ENCODE assay signal across 9 mouse cellular contexts in the genomic region with DNA sequence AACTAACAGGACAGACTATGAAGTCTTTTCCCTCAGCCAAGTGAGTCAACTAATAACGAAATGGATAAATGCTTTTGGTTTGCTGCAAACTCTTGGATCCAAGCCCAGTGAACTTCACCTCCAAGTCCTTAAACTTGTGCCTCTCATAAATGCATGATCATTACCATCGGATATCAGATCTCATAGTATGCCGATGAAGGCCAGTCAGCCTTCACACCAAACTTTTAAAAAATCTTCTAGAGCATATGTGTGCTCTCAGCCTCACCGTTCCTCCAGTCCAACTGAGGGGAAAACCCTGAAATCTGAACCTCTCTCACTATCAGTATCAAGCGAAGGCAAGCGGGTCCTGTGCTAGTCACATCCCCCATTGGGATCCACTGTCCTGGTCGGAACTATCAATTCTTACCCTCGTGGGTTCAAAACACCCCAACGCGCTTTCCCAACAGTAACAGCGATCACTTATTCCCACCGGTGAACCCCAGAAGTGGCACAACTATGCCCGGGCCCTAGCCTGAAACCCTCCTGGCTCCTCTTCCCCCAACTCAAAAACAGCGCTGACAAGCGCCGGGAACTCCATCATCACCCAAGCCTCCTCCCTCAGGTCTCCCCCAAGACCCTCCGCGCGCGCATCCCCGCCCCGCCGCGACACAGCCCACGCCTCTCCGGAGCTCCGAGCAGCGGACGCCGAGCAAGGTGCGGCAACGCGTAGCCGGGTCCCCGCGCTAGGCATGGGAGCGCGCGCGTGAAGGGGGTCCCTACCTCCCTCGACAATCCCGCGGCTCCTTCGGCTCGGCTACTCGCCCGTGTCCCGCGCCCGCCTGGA. TPM values are rescaled to one million over a fixed set of nuclear protein-coding genes. Genes with fewer than 3 reads are reported as not detected.
DNase-seq lines count a peak whose midpoint lies in the region; ATAC-seq and TF ChIP-seq lines count a peak whose summit lies in the region.
"Had no signal": no experiment of that assay in that cellular context is flagged by ENCODE, and none has a peak within 500 bp of the region (broad histone marks: within the 10 kb centered on the region; RNA-seq: fewer than 3 reads in every experiment).

No protein-coding gene starts in this region.

- no peaks in the 10 kb centered on the region for H3K27me3 ChIP-seq in embryonic facial prominence, embryonic 14.5 days (replicated peaks; ENCODE audit: control insufficient read depth, insufficient read depth, low read length)
- H3K27me3 ChIP-seq in hindbrain, embryonic 15.5 days: no peaks in the 10 kb centered on the region
- H3K27me3 ChIP-seq in liver, embryonic 15.5 days: no peaks in the 10 kb centered on the region
- H3K27me3 ChIP-seq in neural tube, embryonic 15.5 days (replicated peaks): no peaks in the 10 kb centered on the region

- peak overlapping the region; percentile 86 for H3K4me2 ChIP-seq in embryonic facial prominence, embryonic 14.5 days (ENCODE audit: low read depth, low read length)
- peak overlapping the region; percentile 66 for H3K4me2 ChIP-seq in hindbrain, embryonic 15.5 days
- H3K4me2 ChIP-seq in liver, embryonic 15.5 days: peak overlapping the region; percentile 86
- H3K4me2 ChIP-seq in neural tube, embryonic 15.5 days: peak overlapping the region; percentile 64

- intact Hi-C loops in left cerebral cortex, adult 2 months (cut with DNase I): no loop called here
- intact Hi-C loops in left cerebral cortex, postnatal 14 days (cut with DNase I): no loop called here

- H3K36me3 ChIP-seq in embryonic facial prominence, embryonic 14.5 days (ENCODE audit: control insufficient read depth, insufficient read depth, low read length): no peaks in the 10 kb centered on the region
- H3K36me3 ChIP-seq in hindbrain, embryonic 15.5 days: no peaks in the 10 kb centered on the region
- no peaks in the 10 kb centered on the region for H3K36me3 ChIP-seq in liver, embryonic 15.5 days (replicated peaks)
- H3K36me3 ChIP-seq in neural tube, embryonic 15.5 days: no peaks in the 10 kb centered on the region

- H3K9me3 ChIP-seq in embryonic facial prominence, embryonic 14.5 days (ENCODE audit: control insufficient read depth, low read length): no peaks in the 10 kb centered on the region
- no peaks in the 10 kb centered on the region for H3K9me3 ChIP-seq in hindbrain, embryonic 15.5 days
- no peaks in the 10 kb centered on the region for H3K9me3 ChIP-seq in liver, embryonic 15.5 days (replicated peaks)
- no peaks in the 10 kb centered on the region for H3K9me3 ChIP-seq in neural tube, embryonic 15.5 days (replicated peaks)

- peak overlapping the region; percentile 79 for H3K9ac ChIP-seq in embryonic facial prominence, embryonic 14.5 days (ENCODE audit: low read depth, low read length)
- peak overlapping the region; percentile 77 for H3K9ac ChIP-seq in hindbrain, embryonic 15.5 days
- H3K9ac ChIP-seq in liver, embryonic 15.5 days: peak overlapping the region; percentile 89
- peak overlapping the region; percentile 89 for H3K9ac ChIP-seq in neural tube, embryonic 15.5 days (replicated peaks)

- TF ChIP-seq CTCF in left cerebral cortex, adult 2 months (IDR thresholded peaks at IDR 0.05): no peak

- H3K4me1 ChIP-seq in embryonic facial prominence, embryonic 14.5 days (ENCODE audit: control insufficient read depth, insufficient read depth, low read length): peaks cover 7% of the 10 kb centered on the region
- H3K4me1 ChIP-seq in hindbrain, embryonic 15.5 days (replicated peaks): peaks cover 24% of the 10 kb centered on the region
- peaks cover 41% of the 10 kb centered on the region for H3K4me1 ChIP-seq in liver, embryonic 15.5 days (replicated peaks)
- peaks cover 22% of the 10 kb centered on the region for H3K4me1 ChIP-seq in neural tube, embryonic 15.5 days

- under 1% methylated on average over 47 of the region's 50 CpGs for WGBS in embryonic facial prominence, embryonic 14.5 days
- WGBS in hindbrain, embryonic 15.5 days: under 1% methylated on average over 49 of the region's 50 CpGs
- WGBS in liver, embryonic 15.5 days (ENCODE audit: insufficient replicate concordance): under 1% methylated on average over 50 of the region's 50 CpGs
- 1% methylated on average over 50 of the region's 50 CpGs for WGBS in neural tube, embryonic 15.5 days

- peak; percentile 81 for ATAC-seq in embryonic facial prominence, embryonic 14.5 days (ENCODE audit: low read depth)
- peak; percentile 89 for ATAC-seq in hindbrain, embryonic 15.5 days (ENCODE audit: low FRiP score, low read depth)
- ATAC-seq in liver, embryonic 15.5 days (ENCODE audit: insufficient read depth): peak; percentile 59
- ATAC-seq in neural tube, embryonic 15.5 days (ENCODE audit: low FRiP score): peak; percentile 84

- peak overlapping the region; percentile 87 for H3K27ac ChIP-seq in left cerebral cortex, adult 2 months
- H3K27ac ChIP-seq in embryonic facial prominence, embryonic 14.5 days (replicated peaks; ENCODE audit: low read depth, low read length): peak overlapping the region; percentile 91
- H3K27ac ChIP-seq in hindbrain, embryonic 15.5 days (replicated peaks): peak overlapping the region; percentile 91
- peak overlapping the region; percentile 87 for H3K27ac ChIP-seq in liver, embryonic 15.5 days (replicated peaks)
- H3K27ac ChIP-seq in neural tube, embryonic 15.5 days (replicated peaks): peak overlapping the region; percentile 92

- DNase-seq in left cerebral cortex, adult 2 months (ENCODE audit: extremely low spot score in 1 of 2, low spot score in 2 of 2): no peak
- DNase-seq in left cerebral cortex, postnatal 14 days (ENCODE audit: low spot score in 2 of 2): no peak
- DNase-seq in MN1 (ENCODE audit: low spot score): peak; percentile 52
- peak; percentile 55 for DNase-seq in embryonic facial prominence, embryonic 14.5 days (ENCODE audit: low spot score)
- DNase-seq in layer of hippocampus, postnatal 36 days: no peak

- H3K4me3 ChIP-seq in left cerebral cortex, adult 2 months: peak overlapping the region; percentile 88
- H3K4me3 ChIP-seq in embryonic facial prominence, embryonic 14.5 days (ENCODE audit: low read depth, low read length): peak overlapping the region; percentile 86
- H3K4me3 ChIP-seq in hindbrain, embryonic 15.5 days: peak overlapping the region; percentile 75
- H3K4me3 ChIP-seq in liver, embryonic 15.5 days (replicated peaks): peak overlapping the region; percentile 93
- H3K4me3 ChIP-seq in neural tube, embryonic 15.5 days (replicated peaks): peak overlapping the region; percentile 87

RNA-seq across cellular contexts. Expression of gene Uap1, which starts 0.6 kb away (rescaled TPM):
- total RNA-seq in left cerebral cortex, adult 2 months (2021): 10 to 100 TPM; 55.7 to 60.9 TPM
- total RNA-seq in left cerebral cortex, postnatal 14 days (2021): 10 to 100 TPM; 64.4 to 68.2 TPM
- 72.9 and 75.4 TPM in 2 replicates for polyA plus RNA-seq in embryonic facial prominence, embryonic 14.5 days (2014; fragmentation: Nextera tagmentation; extraction: Ambion mirVana)
- 61.9 and 62.4 TPM in 2 replicates for polyA plus RNA-seq in hindbrain, embryonic 15.5 days (2015; fragmentation: Nextera tagmentation; extraction: Ambion mirVana)
- 29.4 and 33.8 TPM in 2 replicates for polyA plus RNA-seq in liver, embryonic 15.5 days (2015; fragmentation: Nextera tagmentation; extraction: Ambion mirVana)
- polyA plus RNA-seq in neural tube, embryonic 15.5 days (2015; fragmentation: Nextera tagmentation; extraction: Ambion mirVana): 64.4 and 65.5 TPM in 2 replicates
- 10 to 100 TPM; 53.4 to 57.6 TPM for total RNA-seq in layer of hippocampus, postnatal 36 days (2021)

RNA-seq across cellular contexts. Expression of gene Uhmk1, which starts 41.0 kb away (rescaled TPM):
- 100 to 1,000 TPM; 140 to 141 TPM for total RNA-seq in left cerebral cortex, adult 2 months (2021)
- total RNA-seq in left cerebral cortex, postnatal 14 days (2021): 100 to 1,000 TPM; 144 to 155 TPM
- polyA plus RNA-seq in embryonic facial prominence, embryonic 14.5 days (2014; fragmentation: Nextera tagmentation; extraction: Ambion mirVana): 10.1 and 11.2 TPM in 2 replicates
- polyA plus RNA-seq in hindbrain, embryonic 15.5 days (2015; fragmentation: Nextera tagmentation; extraction: Ambion mirVana): 9.6 TPM in 2 replicates
- 5.4 and 6.0 TPM in 2 replicates for polyA plus RNA-seq in liver, embryonic 15.5 days (2015; fragmentation: Nextera tagmentation; extraction: Ambion mirVana)
- polyA plus RNA-seq in neural tube, embryonic 15.5 days (2015; fragmentation: Nextera tagmentation; extraction: Ambion mirVana): 8.1 and 8.3 TPM in 2 replicates
- total RNA-seq in layer of hippocampus, postnatal 36 days (2021): 100 to 1,000 TPM; 143 to 157 TPM

RNA-seq across cellular contexts. Expression of gene Sh2d1b2, which starts 58.3 kb away (rescaled TPM):
- not detected for total RNA-seq in left cerebral cortex, adult 2 months (2021)
- total RNA-seq in left cerebral cortex, postnatal 14 days (2021): not detected
- polyA plus RNA-seq in embryonic facial prominence, embryonic 14.5 days (2014; fragmentation: Nextera tagmentation; extraction: Ambion mirVana): not detected in 2 replicates
- not detected in 2 replicates for polyA plus RNA-seq in hindbrain, embryonic 15.5 days (2015; fragmentation: Nextera tagmentation; extraction: Ambion mirVana)
- not detected in 2 replicates for polyA plus RNA-seq in liver, embryonic 15.5 days (2015; fragmentation: Nextera tagmentation; extraction: Ambion mirVana)
- not detected in 2 replicates for polyA plus RNA-seq in neural tube, embryonic 15.5 days (2015; fragmentation: Nextera tagmentation; extraction: Ambion mirVana)
- not detected for total RNA-seq in layer of hippocampus, postnatal 36 days (2021)
- total RNA-seq: heart, postnatal 36 days had no signal

Comparison
In these comparisons a context has a peak if more than half of its experiments do, and no peak if none do; other contexts are left out.
1. DNase-seq: peak in MN1 (single experiment) and embryonic facial prominence, embryonic 14.5 days (single experiment); none in left cerebral cortex, adult 2 months (0 of 2), left cerebral cortex, postnatal 14 days (0 of 2) and layer of hippocampus, postnatal 36 days (0 of 2).
2. Peak in every context shown above with its lines, with median percentiles within 50 percentile points of each other: H3K27ac ChIP-seq, H3K4me3 ChIP-seq, ATAC-seq, H3K4me2 ChIP-seq and H3K9ac ChIP-seq.